Mouse (Mus musculus): ENCODE results near the gene Dhdds.

Gene Dhdds

DNA sequence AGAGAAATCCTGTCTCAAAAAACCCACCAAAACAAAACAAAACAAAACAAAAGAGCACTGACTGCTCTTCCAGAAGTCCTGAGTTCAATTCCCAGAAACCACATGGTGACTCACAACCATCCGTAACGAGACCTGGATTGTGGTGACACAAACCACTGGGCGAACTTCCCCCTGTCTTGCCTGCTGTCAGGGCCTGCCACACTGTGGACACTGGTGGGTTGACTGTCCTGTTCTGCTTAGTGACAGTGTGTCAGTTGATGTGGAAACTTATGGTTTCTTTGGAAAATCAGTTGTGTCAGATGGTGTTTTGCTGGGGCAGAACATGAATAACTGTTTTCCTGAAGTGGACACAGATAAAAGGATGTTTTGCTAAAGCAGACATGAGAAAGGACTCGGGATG lies 58.0 kb downstream of the Dhdds start:
- no peak for DNase-seq

DNA sequence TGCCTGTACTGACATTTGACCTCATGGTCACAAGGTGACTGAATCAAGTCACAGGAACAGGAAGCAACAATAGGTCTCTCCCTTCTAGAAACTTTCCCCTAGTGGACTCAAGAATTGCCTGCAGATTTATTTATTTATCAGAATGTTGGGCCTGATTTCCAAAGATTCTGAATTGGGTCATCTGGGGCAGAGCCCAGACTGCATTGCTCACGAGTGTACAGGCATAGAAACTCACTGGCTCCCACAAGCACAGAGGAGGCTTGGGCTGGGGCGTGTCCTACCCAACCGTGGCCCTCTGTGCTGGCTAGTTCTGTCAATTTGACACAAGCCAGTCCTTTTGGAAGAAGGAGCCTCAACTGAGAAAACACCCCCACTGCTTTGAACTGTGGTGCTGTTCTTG lies 59.1 kb downstream of the Dhdds start:
- no peak for DNase-seq

DNA sequence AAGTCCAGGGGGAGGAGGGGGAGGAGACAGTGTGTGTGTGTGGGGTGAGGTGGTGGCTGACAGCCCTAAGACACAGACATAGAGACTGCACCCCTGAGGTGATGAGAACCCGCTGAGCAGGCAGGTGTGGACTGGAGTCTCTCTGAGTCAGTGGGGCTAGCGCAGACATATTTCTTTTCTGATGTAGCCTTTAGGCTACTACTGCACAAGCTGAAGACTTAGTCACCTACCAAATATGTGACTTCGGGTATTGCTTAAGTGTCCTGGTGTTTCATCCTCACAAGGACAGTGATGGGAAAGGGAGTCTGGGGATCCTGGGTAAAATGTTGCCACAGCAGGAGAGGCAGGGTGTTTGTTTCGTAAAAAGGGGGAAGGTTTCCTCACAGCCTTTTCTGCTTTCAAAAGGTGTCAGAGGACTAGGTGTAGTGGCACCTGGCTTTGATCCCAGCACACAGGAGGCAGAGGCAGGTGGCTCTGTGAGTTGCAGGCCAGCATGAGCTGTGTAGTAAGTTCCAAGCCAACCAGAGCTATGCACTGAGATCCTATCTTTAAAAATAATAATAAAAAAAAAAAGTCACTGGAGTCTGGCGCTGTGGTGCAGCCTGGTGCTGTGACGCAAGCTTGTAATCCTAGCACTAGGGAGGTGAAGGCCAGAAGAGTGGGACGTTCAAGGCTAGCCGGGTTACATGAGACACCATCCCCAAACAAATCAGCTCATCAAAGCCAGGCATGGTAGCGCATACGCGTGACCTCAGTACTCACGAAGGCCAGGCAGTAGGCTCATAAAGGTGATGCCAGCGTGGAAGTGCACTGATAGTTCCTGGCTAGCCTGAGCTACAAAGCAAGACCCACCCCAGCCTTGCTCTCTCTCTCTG lies 60.1 kb downstream of the Dhdds start:
- no peak for DNase-seq

DNA sequence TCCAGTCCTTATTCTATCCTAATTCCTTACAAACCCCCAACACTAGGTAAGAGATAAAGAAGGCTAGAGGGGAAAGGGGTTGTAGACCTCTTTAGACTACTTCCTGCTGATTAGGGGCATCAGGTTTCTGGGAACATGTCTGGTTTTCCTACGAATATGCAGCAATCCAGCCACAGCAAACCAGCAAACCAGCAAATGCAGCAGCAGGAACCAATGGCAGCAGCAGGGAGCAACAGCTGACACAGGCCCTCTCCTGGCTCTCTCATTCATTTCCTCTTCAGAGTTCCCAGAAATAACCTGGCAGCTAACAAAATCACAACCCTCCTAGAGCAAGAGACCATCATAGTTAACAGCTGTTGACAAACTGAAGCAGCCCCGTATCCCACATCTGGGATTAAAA lies 62.6 kb downstream of the Dhdds start:
- DNase-seq = no peak

DNA sequence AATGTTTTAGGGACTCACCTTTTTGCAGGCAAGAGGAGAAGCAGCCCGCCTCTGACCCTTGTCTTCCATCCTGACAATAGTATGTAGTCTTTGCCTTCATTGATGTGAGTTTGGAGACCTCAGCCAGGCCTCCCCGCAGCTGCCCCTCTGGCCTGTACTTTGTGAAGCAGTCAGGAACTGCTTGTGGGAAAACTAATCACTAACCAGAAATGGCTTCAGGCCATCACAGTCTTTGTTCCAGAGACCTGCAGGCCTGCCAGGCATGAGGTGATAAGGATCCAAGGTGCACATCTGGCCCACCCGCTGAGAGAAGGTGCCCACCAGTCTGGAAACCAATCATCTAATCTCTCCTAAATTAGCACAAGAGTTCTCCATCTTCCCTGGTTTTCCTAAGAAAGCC lies 68.9 kb downstream of the Dhdds start:
- no peak for DNase-seq

DNA sequence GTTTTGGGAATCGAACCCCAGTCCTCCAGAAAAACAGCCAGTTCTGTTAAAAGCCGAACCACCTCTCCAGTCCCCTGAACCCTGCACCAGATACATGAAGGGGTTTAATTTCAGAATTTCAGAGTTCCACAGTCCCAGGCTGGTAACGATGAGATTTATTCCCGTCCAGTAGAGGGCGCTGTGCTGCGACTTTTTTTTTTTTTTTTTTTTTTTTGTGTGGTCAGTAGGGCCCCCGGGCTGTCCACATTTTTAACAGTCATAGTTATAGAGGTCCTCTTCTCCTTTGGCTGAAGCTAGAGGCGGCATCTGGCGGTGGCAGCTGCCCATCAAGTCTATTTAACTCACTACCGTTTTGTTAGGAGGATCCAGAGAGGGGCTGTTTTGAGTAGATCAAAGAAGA lies 69.4 kb downstream of the Dhdds start:
- DNase-seq = peak; percentile 15 to 34

DNA sequence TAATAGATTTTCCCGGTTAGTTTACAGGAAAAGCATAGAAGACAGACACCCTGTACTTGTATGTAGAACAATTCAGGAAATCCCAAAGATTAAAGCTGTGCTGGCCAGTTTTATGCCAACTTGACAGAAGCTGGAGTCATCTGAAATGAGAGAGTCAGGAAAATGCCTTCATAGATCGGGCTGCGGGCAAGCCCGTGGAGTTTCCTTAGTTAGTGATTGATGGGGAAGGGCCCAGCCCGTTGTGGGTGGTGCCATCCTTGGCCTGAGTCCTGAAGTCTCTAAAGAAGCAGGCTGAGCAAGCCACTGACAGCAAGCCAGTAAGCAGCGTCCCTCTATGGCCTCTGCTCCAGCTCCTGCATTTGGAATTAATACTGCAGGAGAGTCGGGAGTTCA lies 71.4 kb downstream of the Dhdds start:
- DNase-seq = no peak

DNA sequence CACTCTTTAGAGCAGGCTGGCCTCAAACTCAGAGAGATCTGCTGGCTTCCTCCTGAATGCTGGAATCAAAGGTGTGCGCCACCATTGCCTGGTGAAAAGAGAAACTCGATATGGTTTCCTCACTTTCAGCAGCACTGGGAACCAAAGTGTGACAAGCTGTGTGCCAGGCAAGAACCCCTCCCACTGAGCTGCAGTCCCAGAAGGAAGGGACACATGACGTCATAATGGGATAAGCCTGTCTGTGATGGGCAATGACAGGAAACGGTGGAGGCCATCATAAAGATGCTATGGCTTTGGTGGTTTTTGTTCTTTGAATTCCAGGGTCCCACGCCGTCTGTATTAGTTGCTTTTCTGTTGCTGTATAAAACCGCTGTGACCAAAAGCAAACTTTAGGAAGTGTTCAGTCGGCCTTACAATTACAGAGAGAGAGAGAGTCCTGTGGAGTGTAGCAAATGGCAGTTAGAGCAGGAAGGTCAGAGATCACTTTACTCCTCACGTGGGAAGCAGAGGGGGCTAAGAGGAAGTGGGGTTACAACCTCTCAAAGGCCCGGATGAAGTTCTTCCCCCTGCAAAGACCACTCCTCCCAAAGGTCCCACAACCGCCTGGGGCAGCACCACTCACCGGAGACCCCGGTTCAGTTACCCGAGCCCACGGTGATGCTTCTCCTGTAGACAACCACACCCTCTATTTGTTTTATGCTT lies 72.0 kb downstream of the Dhdds start:
- DNase-seq = no peak

DNA sequence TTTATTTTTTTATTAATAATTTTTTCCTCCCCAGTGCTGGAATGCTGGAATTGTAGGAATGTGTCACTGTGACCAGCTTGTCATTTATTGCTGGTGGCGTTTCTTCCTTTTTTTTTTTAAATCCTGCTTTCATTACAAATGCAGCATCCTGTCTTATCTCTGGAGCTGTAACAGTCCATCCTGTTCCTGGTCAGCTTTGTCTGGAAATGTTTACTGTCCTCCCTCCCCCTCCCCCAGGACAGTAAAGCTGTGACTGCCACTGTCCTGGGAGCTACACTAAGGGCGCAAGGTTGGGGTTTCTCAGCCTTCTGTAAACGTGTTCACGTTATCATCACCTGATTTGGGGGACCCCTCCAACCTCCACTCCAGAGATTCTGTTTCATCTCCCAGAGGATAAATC lies 75.5 kb downstream of the Dhdds start:
- no peak for DNase-seq

DNA sequence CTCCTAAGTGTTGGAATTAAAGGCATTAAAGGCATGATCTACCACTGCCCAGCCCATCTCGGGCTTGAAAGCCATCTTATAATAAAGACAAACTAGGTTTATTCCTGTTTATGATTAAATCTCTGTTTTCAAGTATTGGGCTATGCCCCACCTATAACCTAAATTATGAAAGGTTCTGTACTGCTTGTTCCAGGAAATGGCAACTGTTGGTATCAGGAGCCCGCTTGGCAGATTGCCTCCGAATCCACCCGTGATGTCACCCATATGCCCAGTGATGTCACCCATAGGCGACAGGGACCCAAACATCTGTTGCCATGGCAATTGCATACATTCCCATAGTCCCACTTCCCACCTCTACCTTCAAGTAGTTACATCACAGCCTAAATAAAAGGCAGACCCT lies 77.0 kb downstream of the Dhdds start:
- no peak for DNase-seq

Data from cerebellum, postnatal 25 days (tissue).